Mouse (Mus musculus) 416B (cell line): ENCODE results near the gene Cdiptos.
A peak's percentile ranks its signal among the peaks of the same experiment; 100 is the strongest.

Experiments
- DNase-seq: peaks from one replicate; pipeline ENCODE4 v3.0.0; 2011; ENCODE audit warnings: low read depth

Cdiptos gene

DNA sequence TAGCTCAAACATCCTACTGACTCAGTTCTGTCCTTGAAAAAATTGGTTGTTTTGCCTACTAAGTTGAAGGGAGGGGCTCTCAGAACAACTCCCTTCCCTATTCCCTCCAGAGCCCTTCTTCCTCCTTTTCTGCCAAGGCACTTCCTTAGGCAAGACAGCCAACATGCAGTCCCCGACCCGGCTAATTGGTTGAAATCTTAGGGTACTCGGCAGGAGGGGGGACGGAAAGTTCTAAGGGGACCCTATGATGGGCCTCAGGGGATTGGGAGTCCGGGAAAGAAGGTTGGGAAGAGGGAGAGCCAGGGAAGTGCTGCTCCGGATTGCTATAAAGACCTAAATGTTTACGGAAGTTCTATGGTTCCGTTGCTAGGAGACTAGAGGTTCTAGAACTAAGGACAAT, 405 bp downstream of the Cdiptos start:
- peak; percentile 57 for DNase-seq

DNA sequence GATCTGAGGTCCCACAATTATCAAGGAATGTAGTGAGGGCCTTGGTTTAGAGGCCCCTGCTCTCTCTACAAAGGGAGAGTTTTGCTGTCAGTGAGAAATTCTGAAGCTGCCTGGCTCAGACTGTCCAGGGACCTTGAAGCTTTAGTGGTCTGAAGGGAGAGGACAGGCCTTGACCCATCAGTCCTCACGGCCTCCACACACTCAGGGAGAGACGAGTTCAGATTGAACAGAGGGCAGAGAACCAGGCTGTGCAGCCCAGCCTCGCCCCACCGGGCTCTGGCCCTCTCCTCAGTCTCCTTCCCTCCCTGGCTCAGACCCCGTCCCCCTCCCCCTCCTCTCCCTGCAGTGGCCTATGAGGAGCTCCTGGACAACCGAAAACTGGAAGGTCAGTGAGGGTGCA, 8.5 kb downstream of the Cdiptos start:
- no peak for DNase-seq

DNA sequence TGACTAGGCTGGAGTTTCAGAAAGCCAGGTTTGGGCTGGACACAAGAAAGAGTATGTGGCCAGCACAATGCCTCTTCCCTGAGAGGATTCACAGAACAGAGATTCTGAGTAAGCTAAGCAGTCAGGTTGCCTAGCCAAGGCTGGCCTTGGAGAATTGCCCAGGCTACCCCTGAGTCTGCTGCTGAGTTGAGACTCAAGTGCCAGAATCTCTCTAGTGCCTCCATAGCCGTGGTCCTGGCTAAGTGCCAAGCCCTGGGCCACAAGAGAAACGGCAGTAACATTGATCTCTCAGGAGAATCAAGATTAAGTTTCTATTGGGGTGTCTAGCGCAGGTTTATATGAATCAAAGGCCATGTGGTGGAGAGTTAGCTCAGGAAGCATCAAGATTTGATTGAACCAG, 10.3 kb downstream of the Cdiptos start:
- DNase-seq: no peak

DNA sequence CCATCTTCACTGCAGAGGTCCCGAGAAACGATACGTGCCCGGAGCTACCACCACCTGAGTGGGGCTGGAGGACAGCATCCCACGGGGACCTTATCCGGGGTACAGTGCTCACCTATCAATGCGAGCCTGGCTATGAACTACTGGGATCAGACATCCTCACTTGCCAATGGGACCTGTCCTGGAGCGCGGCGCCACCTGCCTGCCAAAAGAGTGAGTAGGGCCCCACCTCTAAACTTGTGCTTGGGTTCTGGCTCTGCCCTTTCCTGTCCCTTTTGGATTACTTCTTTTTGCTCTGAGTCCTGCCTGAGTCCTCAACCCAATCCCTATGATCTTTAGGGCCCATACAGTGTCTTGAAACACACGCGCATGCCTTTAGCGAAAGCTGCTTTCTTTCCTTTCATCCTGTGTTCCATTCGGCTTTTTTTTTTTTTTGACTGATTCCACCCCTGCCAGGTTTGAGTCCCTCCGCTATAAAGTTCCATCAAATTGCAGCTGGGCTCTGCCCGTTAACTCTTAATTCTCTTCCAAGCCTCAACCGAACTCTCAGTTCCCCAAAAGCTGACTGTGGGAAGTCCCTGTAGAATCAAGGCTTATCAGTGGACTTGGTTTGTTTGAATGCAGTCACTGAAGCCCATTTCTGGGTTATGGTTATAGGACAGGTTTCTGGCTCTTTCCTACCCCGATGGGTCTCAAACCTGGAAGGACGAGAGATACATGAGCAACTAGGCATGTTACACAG, 12.2 kb downstream of the Cdiptos start:
- DNase-seq: peak; percentile 56

DNA sequence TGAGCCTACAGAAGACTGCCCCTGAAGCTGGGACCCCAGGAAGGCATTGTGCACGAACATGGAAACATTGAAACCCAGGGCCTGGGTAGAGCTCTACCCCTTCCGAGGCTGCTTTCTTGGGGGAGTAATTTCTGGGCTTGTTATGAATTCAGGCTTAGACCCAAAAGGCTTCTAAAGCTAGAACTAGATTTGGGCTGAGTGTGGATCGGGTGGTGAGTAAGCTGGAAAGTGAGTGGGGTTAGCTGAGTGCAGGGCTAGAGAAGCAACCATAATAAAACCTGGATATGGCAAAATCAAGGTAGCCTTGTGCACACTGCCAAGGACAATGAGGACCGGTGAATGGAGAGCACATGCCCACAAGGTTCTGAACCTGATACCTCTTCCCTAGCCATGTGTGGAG, 13.9 kb downstream of the Cdiptos start:
- DNase-seq: no peak

DNA sequence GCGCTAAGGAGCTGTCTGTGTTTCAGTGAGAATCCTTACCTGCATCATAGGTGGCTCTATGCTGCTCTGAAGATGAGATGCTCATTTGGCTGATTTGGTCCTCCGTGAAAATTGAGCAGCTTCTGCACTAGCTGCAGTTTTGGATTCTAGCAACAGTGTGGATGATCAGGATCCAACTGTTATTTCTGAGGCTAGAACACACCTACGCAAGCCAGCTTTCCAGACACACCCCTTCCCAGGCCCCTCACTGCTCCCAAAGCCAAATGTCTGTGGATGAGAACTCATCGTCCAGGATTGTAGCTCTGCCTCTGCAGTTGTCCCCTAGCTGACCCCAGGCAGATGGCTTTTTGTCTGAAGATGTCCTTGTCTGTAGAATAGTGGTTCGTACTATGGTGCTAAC, 14.8 kb downstream of the Cdiptos start:
- no peak for DNase-seq

DNA sequence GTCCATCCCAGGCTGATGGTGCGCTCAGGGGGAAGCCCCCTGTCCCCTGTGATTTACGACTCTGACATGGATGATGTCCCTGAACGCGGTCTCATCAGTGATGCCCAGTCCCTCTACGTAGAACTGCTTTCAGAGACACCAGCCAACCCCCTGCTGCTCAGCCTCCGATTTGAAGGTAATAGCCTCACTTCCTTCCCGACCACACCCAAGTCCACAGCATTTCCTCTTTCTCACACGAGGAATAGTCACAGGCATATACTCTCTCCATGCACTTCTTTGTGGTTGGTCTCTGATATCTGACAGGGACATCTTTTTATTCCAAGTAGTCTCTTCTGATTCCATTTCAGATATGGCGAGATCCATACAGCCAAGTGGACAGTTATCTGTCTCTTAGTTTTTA, 16.1 kb downstream of the Cdiptos start:
- no peak for DNase-seq

DNA sequence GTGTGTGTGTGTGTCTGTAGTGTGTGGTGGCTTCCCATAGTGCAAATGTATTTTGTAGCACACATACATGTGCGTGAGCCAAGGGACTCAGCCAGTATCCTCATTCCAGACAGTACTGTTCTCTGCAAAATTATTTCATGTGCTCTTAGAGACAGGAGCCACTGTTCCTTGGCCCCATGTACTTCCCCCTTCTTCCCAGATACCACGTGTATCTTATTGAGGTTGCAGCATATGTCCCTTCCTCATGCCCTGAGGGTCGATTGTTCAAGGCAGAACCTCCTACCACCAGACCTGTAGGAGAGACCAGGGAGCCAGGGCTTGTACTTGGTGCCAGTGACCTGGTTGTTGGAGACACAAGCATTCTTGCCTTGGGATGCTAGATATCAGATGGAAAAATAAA, 20.8 kb downstream of the Cdiptos start:
- no peak for DNase-seq

DNA sequence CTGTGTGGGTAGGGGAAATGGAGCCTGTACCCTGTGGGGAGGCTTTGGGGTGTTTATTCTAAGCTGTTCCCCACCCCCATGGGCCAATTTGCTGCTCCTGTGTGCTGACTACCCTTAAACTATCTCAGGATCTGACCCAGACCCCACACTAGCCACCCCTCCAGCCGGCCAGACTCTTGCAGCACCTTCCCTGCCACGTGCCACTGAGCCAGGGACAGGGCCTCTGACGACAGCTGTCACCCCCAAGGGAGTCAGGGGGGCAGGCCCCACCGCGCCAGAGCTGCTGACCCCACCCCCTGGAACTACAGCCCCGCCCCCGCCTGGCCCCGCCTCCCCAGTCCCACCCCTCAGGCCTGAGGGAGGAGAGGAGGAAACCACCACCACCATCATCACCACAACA, 23.3 kb downstream of the Cdiptos start:
- DNase-seq: no peak

DNA sequence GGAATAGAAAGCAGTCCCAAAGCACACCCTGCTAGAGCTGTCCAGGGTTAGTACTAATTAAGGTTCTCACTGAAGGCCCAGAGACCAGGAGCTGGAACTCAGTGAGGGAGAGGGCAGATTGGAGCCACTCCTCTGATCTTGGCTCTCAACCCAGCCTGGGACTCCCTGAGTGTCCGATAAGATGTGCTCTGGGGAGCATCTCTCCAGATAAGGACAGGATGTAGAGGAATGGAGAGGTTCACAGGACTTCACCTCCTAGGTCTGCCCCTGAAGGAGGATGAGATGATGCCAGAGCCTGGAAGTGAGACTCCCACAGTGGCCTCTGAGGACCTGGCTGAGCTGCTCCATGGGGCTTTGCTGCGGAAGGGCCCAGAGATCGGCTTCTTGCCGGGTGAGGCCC, 24.2 kb downstream of the Cdiptos start:
- DNase-seq: no peak

DNA sequence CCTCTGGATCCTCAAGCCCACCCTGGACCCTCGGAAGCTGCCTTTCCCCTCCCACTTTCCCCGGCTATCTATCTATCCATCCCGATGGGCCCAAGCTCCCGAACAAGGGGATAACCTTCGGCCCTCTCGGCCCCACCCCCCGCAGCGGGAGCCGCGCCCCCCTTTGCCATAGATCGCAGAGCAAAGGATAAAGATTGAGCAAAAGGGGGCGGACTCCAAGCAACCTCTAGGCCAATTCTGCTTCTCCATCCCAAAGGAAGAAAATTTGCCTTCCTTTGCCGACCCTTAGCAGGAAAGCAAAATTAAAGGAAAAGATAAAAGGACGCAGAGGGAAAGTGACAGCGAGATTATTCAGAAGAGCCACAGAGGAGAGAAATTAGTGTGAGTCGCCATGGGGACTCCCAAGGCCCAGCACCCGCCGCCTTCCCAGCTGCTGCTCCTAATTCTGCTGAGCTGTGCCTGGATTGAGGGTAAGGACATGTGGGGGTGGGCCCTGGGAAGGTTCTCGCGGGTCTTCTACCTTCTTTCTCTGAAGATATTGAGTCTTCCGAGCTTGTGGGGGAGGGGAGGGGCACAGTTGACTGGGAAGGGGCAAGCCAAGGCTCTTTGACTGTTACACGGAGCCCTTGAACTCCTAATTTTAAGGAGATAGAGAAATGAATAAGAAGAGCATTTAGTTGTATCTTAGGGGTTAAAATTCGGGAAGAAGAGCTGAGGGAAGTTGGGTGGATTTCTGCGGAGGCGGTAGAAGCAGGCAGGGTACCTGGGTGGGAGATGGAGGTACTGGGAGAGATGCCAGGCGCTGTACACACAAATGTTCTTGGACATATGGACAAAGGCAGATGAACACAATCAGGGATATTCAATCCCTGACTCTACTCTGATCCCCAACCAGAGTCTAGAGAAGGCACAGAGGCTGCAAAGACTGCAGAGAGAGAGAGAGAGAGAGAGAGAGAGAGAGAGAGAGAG, 25.0 kb downstream of the Cdiptos start:
- DNase-seq: no peak

DNA sequence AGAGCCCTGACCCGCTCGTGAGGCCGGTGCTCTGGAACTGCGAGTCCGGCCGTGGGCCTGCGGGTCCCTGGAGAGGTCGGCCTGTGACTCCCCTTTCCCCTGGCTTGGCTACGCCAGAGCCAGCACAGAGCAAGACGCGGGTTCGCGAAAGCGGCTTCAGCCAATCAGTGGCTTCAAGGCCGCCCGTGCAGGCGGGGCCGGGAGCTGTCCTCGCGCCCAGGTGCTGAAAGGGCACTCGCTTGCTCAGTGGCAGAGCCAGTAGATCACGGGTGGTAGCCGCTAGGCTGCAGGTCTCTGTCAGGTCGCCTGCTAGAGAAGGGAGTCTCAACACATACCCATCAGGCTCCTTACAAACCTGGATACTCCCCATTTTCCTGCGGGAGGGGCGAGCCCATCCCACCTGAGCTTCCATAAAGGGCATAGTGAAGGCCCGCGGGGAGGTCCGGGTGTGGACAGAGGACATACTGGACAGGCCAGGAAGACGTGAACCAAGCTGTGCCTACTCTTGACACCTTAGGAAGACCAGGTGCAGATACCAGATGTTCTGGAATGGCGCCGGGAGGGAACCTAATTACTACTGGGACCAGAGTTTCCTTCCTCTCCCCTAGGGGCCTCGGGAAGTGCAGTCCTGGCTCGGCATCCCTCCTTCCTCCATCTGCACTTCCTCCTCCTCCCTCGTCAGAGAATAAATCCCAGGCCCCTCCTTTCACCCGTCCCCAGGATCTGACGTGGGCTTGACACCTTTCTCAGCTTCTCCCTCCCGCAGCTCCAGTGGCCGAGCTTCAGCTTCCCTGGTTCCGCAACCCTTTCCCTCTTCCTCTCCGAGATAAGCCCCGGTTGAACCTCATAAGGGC, 25.9 kb downstream of the Cdiptos start, which contains the start of gene Sez6l2:
TSS of gene Sez6l2 (plus strand) at position 771 of the 854 bp plus-strand sequence.
- DNase-seq: peak; percentile 78

DNA sequence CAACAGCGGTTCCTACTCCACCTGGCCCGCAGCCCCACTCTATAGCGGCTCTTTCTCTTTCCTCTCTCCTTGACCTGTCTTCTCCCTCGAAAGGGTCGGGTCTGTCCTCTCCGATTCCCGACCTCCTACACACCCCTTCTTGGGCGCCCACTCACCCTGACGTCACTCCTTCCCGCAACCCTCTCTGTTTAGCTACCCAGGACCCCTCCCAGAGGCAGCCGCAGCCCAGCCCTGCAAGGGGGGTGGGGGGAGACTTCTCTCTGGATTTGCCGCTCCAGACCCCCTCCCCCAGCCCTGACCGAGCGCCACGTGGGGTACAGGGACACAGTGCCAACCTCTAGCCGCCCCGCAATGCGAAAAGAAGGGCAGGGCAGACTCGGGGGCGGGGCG, 26.5 kb downstream of the Cdiptos start, which contains the start of gene Asphd1:
TSS of gene Asphd1 (minus strand) at position 180 of the 390 bp plus-strand sequence.
- DNase-seq: no peak

DNA sequence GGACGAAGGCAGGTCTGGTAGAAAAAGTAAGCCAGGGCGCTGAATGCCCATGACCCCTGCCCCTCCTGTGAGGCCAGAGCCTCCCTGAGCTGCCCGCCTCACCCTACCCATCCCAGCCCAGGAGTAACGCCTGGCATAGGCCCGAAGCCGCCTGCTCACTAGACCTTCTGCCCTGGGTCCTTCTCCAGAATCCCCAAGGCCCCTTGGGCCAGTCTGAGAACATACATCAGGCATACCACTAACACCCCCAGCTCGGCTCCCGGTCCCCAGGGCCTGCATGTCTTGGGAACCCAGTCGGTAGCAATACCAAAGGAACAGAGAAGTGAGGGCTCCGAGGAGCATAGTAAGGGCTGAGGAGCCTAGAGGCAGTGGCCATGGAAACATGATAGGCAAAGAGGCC, 27.3 kb downstream of the Cdiptos start:
- DNase-seq: no peak

DNA sequence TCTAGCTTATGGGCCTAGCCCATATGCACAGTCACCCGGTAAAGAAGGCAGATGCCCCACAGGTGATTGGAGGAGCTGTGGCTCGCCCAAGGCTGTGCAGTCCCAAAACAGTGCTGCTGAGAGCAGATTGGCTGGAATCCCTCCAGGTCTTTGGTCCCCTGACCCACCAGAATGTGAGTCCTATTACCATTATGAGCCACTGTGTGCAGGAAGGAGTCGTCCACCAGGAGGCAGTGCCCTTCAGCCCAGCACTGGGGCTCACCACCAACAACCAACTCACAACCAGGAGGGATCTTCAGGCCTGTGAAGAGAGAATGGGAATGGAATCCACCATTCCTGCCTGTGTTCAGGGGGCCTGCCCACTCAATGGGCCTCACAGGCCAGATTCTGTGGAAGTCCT, 29.4 kb downstream of the Cdiptos start:
- peak; percentile 54 for DNase-seq

DNA sequence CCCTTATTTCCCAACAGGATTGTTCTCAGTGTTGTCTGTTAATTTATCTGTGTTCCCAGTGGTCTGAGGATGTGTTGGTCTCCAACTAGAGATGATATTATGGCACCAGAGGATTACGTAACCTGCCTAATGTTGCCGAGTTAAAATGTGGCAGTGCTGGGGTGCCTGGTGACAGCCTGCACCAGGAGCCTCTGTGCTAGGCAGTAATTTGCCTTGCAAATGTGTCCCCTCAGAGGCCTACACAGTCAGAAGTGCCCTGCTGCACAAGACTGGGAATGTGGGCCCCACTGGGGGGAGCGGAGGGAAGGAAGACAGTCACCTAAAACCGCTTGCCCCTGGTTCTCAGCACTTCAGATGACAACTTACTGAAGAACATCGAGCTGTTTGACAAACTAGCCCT, 34.1 kb downstream of the Cdiptos start:
- DNase-seq: no peak

DNA sequence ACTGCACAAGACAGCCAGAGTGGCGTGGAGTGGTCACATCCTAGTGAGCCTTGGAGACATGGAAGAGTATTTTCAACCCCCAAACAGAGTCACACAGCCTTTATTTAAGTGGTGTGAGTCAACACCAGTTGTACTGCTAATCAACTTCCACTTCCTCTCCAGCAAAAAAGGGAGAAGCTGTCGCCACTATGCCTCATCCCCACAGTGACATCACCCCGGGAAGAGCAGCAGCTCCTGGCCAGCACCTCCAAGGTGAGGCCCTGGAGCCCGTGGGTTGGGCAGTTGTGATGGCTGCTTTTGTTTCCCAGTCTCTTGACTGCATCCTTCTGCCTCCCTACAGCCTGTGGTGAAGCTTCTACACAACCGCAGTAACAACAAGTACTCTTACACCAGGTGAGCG, 34.7 kb downstream of the Cdiptos start:
- peak; percentile 50 for DNase-seq

DNA sequence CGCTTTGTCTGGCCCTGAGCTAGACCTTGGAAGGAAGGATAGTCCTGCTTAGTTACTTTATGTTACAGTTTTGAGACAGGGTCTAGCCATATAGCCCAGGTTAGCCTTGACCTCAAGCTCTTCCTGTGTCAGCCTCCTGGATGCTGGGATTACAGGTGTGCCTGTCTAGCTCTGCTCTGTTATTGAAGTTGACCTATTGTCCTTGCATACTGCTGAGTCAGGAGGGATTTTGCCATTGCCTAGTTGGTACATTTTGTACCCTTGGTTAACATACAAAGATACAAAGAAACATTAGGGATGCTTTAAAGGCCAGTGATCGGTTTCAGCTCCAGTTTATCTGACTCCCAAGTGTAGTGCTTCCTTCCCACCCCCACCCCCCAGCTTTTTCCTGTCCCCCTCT, 43.2 kb downstream of the Cdiptos start:
- no peak for DNase-seq

DNA sequence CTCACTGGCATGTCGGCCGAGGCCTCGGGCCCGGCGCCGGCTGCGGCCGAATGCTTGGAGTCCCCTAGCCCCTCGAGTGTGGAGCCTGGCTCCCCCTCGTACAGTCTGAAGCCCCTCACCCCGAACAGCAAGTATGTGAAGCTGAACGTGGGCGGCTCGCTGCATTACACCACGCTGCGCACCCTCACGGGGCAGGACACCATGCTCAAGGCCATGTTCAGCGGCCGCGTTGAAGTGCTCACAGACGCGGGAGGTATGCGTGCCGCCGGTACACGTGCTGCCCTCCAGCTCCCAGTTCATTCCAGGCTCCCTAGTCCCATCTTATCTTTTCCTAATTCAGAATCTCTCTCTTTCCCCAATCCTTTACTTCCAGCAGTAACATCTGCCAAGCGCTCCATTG, 46.9 kb downstream of the Cdiptos start:
- peak; percentile 30 for DNase-seq

DNA sequence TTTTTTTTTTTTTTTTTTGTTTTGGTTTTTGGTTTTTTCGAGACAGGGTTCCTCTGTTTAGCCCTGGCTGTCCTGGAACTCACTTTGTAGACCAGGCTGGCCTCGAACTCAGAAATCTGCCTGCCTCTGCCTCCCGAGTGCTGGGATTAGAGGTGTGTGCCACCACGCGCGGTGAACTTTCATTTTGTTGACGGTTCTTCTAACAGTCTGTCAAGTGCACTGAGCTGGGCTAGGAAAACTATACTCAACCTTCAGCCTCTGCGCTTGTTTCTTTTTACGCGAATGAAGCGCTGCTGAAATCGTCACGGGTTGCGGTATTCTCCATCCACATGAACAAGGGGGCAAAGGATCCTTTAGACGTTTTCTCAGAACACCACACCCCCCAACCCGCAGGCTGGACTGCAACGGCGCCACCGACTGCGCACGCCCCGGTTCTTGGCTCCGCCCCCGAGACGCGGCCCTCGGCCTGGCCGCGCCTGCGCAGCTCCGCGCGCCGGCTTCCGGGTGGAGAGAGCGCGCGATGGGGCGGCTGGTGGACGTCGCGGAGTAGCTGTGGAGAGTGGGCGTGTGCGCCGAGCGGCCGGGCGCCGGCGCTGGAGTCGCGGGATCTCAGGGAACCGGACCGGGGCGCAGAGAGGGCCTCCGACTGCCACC, 47.4 kb downstream of the Cdiptos start, which contains the start of gene Kctd13:
TSS of gene Kctd13 (plus strand) at position 496 of the 654 bp plus-strand sequence.
- DNase-seq: peak; percentile 90

DNA sequence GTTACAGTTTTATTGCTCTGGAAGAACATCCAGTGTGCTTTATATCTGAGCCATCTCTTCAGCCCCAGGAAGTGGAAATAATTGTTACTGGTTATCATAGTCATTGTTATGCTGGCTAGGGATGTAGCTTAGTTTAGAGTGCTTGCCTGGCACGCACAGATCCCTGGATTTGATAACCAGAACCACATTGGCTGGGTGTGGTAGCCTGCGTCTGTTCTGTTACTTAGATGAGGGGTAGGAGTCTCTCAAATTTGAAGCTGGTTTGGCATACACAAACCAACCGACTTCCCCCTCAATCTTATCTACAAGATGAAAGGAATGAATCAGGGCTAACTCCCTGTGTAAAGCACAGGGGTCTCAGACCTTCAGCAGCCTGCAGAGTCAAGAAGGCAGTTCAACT, 49.6 kb downstream of the Cdiptos start:
- DNase-seq: peak; percentile 73

DNA sequence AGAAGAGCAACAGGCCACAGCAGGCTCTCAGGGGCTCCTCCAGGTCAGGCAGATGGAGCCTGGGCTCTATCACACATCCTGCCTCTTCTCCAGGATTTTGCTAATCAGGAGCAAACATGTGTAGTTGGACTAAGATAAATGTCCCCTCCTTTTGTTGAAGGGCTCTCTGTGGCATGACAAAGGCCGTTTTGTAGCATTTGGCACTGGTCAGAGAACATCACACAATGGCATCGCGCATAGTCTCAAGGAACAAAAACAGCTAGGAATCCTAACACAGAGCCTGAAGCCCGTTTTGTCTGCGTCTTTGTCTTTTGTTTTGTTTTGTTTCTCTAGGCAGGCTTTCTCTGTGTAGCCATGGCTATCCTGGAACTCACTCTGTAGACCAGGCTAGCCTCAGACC, 51.9 kb downstream of the Cdiptos start:
- DNase-seq: no peak
